Mouse (Mus musculus) gastrocnemius, postnatal 10 days (tissue): ENCODE measurements around the gene Olfr740. TPM values are rescaled to one million over a fixed set of nuclear protein-coding genes. Genes with fewer than 3 reads are reported as not detected.

ENCODE experiments used
- DNase-seq: peaks from one replicate; pipeline ENCODE4 v3.0.0; 2021; ENCODE audit warnings: mixed read lengths
- long read RNA-seq, 2 experiments: library from polyadenylated mRNA; stranded (forward); transcript quantifications; one replicate each; pipeline ENCODE4 v2.0.0; 2021
- total RNA-seq, 2 experiments: library from RNA; stranded (reverse); gene quantifications; 2 replicates each; pipeline ENCODE4 v1.2.3; 2021

Olfr740 gene
- not detected for total RNA-seq
- long read RNA-seq, experiment 1, result 0 reads
- long read RNA-seq, experiment 2, result 0 reads

DNA sequence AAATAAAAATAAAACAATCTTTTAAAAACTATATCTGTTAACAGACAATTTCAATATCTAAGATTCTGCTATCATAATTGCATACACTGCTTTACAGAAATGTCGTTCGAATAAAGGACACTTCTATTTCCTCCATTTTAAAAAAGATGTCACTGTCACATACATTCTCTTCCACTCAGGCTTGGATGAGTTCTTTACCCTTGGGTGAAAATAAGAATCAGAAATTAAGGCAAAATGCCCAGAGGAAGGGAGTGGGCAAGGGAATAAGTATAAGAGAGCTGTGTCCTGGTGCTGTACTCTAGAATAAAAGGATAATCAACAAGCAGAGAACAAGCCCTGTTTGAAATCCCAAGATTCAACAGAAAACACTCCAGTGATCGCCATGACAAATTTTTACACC, at the start of gene Olfr740:
Olfr740 (plus strand) TSS at position 301 of the 400 bp plus-strand sequence.
- DNase-seq, result no peak

DNA sequence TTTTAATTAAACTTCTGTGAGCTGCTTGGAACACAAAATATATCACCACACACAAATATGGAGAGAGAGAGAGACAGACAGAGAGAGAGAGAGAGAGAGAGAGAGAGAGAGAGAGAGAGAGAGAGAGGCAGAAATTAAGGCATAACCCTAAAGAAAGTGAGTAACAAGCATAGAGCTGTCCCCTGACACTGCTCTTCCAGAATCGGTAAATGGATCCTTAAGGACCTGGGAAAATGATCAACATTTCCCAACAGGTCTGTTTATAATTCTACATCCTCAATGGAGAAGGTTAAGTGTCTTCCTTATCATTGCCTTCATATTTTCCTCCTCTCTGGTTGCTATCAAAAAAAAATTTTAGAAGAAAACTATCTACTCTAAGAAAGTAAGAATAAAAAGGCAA, 38.1 kb upstream of the Olfr740 start, which contains the start of gene Olfr738:
Olfr738 (plus strand) TSS at position 301 of the 400 bp plus-strand sequence.
- no peak for DNase-seq

- no peak for DNase-seq
Observed at GRCm38 (mm10) chr14:50418326-50418725, 27.0 kb upstream of the Olfr740 start, which contains the start of gene Olfr739. Gene Olfr739, plus strand, starts transcription at chr14:50418626.

DNA sequence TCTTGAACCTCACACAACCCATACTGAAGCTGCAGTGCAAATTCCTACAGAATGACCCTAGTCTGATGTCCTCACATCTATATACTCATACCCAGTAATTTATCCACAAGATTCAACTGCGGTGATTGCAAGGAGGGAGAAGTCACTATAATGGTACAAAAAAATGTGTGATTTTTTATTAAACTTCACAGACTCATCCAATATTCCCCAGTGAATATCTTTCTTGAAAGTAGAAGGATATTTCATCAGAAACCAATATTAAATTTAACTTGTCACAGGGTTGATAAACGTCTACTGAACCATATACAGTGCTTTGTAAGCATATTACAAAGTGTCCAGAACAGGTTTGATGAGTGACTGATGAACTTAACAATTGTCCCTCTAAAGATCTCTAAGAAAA, 27.1 kb downstream of the Olfr740 start, which contains the start of gene Olfr741:
Olfr741 (plus strand) TSS at position 301 of the 400 bp plus-strand sequence.
- DNase-seq, result no peak

DNA sequence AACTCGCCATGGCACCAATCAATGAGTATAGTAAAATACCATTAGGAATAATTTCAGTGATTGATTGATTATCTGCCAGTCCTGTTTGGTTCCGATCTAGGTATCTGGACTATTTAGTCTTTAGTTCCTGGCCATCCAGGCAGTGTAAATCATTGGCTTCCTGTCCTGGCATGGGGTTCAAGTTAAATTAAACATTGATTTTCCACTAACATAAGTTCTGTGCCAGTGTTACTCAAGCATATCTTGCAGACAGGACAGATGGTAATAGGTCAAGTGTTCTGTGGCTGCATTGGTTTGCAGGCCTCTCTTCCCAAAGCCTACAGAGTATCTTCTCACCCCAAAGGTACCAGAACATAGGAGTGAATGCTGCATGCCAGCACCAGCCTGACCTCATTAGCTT, 33.1 kb downstream of the Olfr740 start:
- DNase-seq, result no peak

GRCm38 (mm10) chr14:50503300-50503699, 58.0 kb downstream of the Olfr740 start, which contains the start of gene Olfr742:
Gene Olfr742, plus strand, starts transcription at chr14:50503600.
- DNase-seq, result no peak

Other genes starting within 250 kb of the Olfr740 start
- not detected for gene Olfr731, start 203.7 kb upstream of the Olfr740 start, total RNA-seq
- not detected for gene Olfr732, start 161.3 kb upstream of the Olfr740 start, total RNA-seq
- not detected for gene Olfr733, start 144.0 kb upstream of the Olfr740 start, total RNA-seq
- not detected for gene Olfr734, start 118.8 kb upstream of the Olfr740 start, total RNA-seq
- not detected for gene Olfr735, start 96.7 kb upstream of the Olfr740 start, total RNA-seq
- not detected for gene Tlr11, start 87.6 kb upstream of the Olfr740 start, total RNA-seq
- not detected for gene Olfr736, start 64.4 kb upstream of the Olfr740 start, total RNA-seq
- not detected for gene Olfr738, start 38.0 kb upstream of the Olfr740 start, total RNA-seq
- not detected for gene Olfr739, start 26.9 kb upstream of the Olfr740 start, total RNA-seq
- gene Olfr741, start 27.2 kb downstream of the Olfr740 start, total RNA-seq, result not detected
- not detected for gene Olfr742, start 58.1 kb downstream of the Olfr740 start, total RNA-seq
- gene Olfr743, start 76.3 kb downstream of the Olfr740 start, total RNA-seq, result not detected
- gene Olfr744, start 169.3 kb downstream of the Olfr740 start, total RNA-seq, result not detected
- not detected for gene Olfr745, start 193.8 kb downstream of the Olfr740 start, total RNA-seq
- gene Olfr746, start 201.5 kb downstream of the Olfr740 start, total RNA-seq, result not detected
- gene Olfr747, start 247.7 kb downstream of the Olfr740 start, total RNA-seq, result not detected